Mouse (Mus musculus) midbrain, embryonic 14.5 days (tissue): ENCODE results near the gene Olfr1535. TPM values are rescaled to one million over a fixed set of nuclear protein-coding genes. Genes with fewer than 3 reads are reported as not detected.

Experiments used
- ATAC-seq: fragments of 200-750 bp; cut with Nextera tagmentation; 2 replicates; pipeline ENCODE4 v1.8.0; 2017; ENCODE audit warnings: moderate number of reproducible peaks, moderate library complexity; ENCODE audit not compliant: low FRiP score, low TSS enrichment
- DNase-seq: peaks from one replicate; pipeline ENCODE4 v3.0.0-alpha.2; 2015
- H3K27ac ChIP-seq: fragments of 300-500 bp; sonication (generic); replicated peaks from 2 replicates; pipeline ENCODE4 v1.5.1; 2014; ENCODE audit warnings: mild to moderate bottlenecking, low read depth, low read length, moderate library complexity
- H3K27me3 ChIP-seq: fragments of 300-500 bp; sonication (generic); 2 replicates; pipeline ENCODE4 v1.6.1; 2014; ENCODE audit warnings: low read length, control low read depth, mixed read lengths; ENCODE audit not compliant: control insufficient read depth, insufficient read depth
- H3K36me3 ChIP-seq: fragments of 300-500 bp; sonication (generic); 2 replicates; pipeline ENCODE4 v1.6.1; 2014; ENCODE audit warnings: low read length, control low read depth; ENCODE audit not compliant: control insufficient read depth, insufficient read depth
- H3K4me1 ChIP-seq: fragments of 300-500 bp; sonication (generic); 2 replicates; pipeline ENCODE4 v1.6.1; 2014; ENCODE audit warnings: mild to moderate bottlenecking, antibody characterized with exemption, low read length, control low read depth; ENCODE audit not compliant: control insufficient read depth, insufficient read depth
- H3K4me2 ChIP-seq: fragments of 300-500 bp; sonication (generic); 2 replicates; pipeline ENCODE4 v1.6.1; 2014; ENCODE audit warnings: mild to moderate bottlenecking, low read length, moderate library complexity
- H3K4me3 ChIP-seq: fragments of 300-500 bp; sonication (generic); replicated peaks from 2 replicates; pipeline ENCODE4 v1.5.1; 2014; ENCODE audit warnings: low read depth, low read length
- H3K9ac ChIP-seq: fragments of 300-500 bp; sonication (generic); replicated peaks from 2 replicates; pipeline ENCODE4 v1.6.1; 2014; ENCODE audit warnings: mild to moderate bottlenecking, low read length, moderate library complexity
- H3K9me3 ChIP-seq: fragments of 300-500 bp; sonication (generic); 2 replicates; pipeline ENCODE4 v1.6.1; 2016; ENCODE audit warnings: low read length, control low read depth, mixed read lengths; ENCODE audit not compliant: control insufficient read depth
- WGBS: fragments of 180-500 bp; shearing (Covaris S2); extraction: QIAGEN DNeasy Blood & Tissue Kit; methylation state at CpG from one replicate; pipeline ENCODE4 v1.1.7; 2014; 5-methylcytosine and 5-hydroxymethylcytosine counted together
- polyA plus RNA-seq: library from polyadenylated mRNA; unstranded; fragments of >200 nt; fragmentation: Nextera tagmentation; extraction: Ambion mirVana; gene quantifications from 2 replicates; pipeline ENCODE4 v1.2.1, GENCODE M21; 2014

Olfr1535 gene
- polyA plus RNA-seq = 0.05 and 0.13 TPM in 2 replicates

DNA sequence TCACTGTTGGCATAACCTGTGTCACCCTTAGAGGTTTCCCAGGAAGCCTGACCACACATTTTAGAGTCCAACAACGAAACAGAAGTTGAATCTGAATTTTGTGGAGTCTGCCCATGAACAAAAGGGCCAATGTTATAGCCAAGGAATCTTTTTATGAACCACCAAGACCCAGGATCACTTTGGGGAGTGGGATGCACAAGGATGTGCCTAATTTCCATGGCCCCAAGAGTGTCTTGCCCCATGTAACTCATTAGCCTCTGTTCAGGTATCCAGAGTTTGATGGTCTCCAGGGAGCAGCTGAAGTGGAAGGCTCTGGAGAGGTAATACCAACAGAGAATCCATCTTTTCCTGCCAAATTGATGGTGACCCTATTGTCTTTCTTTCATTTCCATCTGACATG lies at the start of gene Olfr1535:
TSS of gene Olfr1535 (minus strand) at position 101 of the 400 bp plus-strand sequence.
- no peaks in the 10 kb centered on the region for H3K9me3 ChIP-seq
- no peak for ATAC-seq
- H3K36me3 ChIP-seq = no peaks in the 10 kb centered on the region
- no peaks in the 10 kb centered on the region for H3K4me1 ChIP-seq
- H3K9ac ChIP-seq = no peak within 1 kb of the TSS
- no peak within 1 kb of the TSS for H3K27ac ChIP-seq
- no peaks in the 10 kb centered on the region for H3K27me3 ChIP-seq
- DNase-seq = no peak
- H3K4me2 ChIP-seq = no peak within 1 kb of the TSS
- H3K4me3 ChIP-seq = no peak within 1 kb of the TSS
- WGBS = 53% methylated on average over 1 of the region's 1 CpGs

DNA sequence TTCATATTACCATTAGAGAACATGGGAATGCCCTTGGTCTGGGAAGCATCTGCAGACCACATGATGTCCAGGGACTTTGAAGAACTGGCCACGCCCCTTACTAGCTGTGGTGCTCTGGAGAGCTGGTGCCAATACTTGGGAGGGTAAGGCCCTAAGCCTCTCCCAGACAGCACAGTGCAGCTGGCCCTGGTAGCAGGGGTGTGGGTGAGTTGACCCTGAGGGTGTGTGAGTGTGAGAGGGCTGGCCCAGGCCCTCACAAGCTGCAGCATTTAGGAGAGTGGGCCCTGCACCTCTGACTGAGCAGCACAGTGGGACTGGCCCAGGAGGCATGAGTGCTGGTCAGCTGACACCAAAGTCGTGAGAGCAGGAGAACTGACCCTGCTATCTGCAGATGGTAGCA lies 31.9 kb upstream of the Olfr1535 start:
- no peaks in the 10 kb centered on the region; the same call in 1 of the 2 replicates for H3K9me3 ChIP-seq
- no peaks in the 10 kb centered on the region for H3K4me1 ChIP-seq
- no peak overlapping the region for H3K27ac ChIP-seq
- H3K36me3 ChIP-seq = no peaks in the 10 kb centered on the region
- 65% methylated on average over 2 of the region's 2 CpGs for WGBS
- DNase-seq = no peak
- no peak overlapping the region for H3K4me2 ChIP-seq
- no peaks in the 10 kb centered on the region for H3K27me3 ChIP-seq
- ATAC-seq = peak; percentile 64; the same call in 1 of the 2 replicates
- H3K9ac ChIP-seq = no peak overlapping the region
- H3K4me3 ChIP-seq = no peak overlapping the region

DNA sequence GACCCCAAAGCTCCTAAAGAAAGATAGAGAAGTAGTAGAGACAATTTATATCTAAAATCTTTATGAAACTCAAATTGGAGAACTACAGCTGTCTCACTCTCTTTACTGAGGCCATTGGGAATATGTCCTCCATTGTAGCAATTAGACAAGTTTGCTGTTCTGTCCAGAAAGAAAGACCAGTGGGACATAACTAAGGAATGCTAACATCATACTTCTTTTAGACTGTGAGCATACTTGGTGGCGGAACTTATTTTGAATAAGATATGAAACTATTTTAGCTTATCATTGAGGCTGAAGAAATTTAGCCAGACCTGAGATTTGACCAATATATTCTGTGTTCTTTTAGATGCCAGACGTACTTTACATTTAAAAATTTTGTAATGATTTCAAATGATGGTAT lies 22.0 kb upstream of the Olfr1535 start, which contains the start of gene Olfr1364:
TSS of gene Olfr1364 (minus strand) at position 101 of the 400 bp plus-strand sequence.
- DNase-seq = no peak
- Histone ChIP-seq H3K27me3 (no peaks in the 10 kb centered on the region), H3K4me2 (no peak within 1 kb of the TSS), H3K36me3 (no peaks in the 10 kb centered on the region), H3K9ac (no peak within 1 kb of the TSS), H3K4me3 (no peak within 1 kb of the TSS), H3K9me3 (no peaks in the 10 kb centered on the region), H3K4me1 (no peaks in the 10 kb centered on the region), H3K27ac (no peak within 1 kb of the TSS)
- WGBS = 91% methylated on average over 2 of the region's 2 CpGs
- no peak for ATAC-seq

DNA sequence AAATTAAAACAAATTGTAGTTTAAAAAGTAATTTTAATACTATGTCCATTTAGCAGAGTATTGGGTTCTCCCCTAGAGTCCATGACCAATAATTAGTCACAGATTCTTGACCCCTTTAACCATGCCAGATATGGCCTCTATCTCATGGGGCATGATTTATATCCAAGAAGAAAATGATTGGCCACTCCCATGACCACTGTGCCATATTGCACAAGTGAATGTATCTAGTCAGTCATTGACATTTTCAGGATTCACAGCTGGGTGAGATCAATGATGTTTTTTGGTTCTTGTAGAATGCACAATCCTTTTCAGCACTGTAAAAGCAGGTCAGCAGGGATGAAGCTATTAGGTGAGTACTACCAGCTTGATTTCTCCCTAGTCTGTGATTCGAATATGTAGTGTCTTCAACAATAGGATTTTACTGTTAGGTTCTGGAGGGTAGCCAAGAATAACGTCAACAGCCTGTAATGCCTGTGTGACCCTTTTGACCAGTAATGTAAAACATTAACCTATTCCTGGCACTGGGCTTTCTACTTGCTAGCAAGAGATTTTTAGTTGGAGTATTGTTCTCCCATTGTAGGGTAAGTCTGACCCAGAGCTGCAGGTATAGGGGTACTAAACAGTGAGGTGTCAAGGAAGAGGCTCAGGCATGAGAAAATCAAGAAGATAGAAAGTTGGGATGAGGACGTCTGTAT lies 9.1 kb downstream of the Olfr1535 start:
- Histone ChIP-seq H3K9me3 (no peaks in the 10 kb centered on the region), H3K9ac (no peak overlapping the region), H3K27me3 (no peaks in the 10 kb centered on the region), H3K36me3 (no peaks in the 10 kb centered on the region), H3K4me3 (no peak overlapping the region), H3K27ac (no peak overlapping the region), H3K4me1 (no peaks in the 10 kb centered on the region), H3K4me2 (no peak overlapping the region)
- 58% methylated on average over 3 of the region's 3 CpGs for WGBS
- ATAC-seq (no peak), DNase-seq (no peak)

DNA sequence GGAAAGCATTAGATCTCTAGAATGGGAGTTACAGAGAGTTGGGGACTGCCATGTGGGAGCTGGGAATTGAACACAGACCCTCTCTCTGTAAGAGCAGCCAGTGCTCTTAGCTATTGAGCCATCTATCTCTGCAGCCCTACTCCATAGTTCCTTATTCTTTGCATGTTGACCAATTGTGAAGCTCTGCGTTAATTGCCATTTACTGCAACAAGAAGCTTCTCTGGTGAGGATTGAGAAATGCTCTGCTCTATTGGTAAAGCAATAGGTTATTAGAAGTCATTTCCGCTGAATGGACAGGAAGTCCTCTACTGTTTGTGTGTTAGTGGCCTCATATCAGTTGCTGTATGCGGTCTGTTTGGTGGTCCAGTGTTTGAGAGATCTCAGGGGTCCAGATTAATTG lies 10.2 kb downstream of the Olfr1535 start:
- H3K9ac ChIP-seq = no peak overlapping the region
- H3K4me3 ChIP-seq = no peak overlapping the region
- H3K9me3 ChIP-seq = no peaks in the 10 kb centered on the region
- H3K27ac ChIP-seq = no peak overlapping the region
- H3K36me3 ChIP-seq = no peaks in the 10 kb centered on the region
- H3K4me2 ChIP-seq = no peak overlapping the region
- ATAC-seq (no peak), DNase-seq (no peak)
- H3K4me1 ChIP-seq = no peaks in the 10 kb centered on the region
- WGBS = 95% methylated on average over 3 of the region's 3 CpGs
- no peaks in the 10 kb centered on the region for H3K27me3 ChIP-seq

DNA sequence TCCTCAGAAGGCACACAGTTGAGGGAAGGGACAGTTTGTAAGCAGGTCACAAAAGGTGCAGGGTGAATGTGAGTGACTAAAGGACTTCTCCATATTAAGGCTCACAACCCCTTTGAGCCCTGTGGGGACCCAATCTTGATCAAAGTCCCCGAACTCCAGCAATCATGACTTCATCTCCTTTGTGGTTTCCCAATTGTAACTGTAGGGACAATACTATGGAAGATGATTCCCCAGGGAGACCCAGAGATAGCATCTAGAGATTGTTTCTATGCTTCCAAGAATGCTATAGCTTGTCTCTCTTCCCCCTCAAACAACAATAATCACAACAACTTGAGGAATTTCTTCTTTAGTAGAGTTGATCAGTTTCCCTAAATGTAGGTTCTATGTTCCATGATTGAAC lies 17.0 kb downstream of the Olfr1535 start, which contains the start of gene Olfr1366:
TSS of gene Olfr1366 (minus strand) at position 101 of the 400 bp plus-strand sequence.
- no peaks in the 10 kb centered on the region for H3K4me1 ChIP-seq
- H3K36me3 ChIP-seq = no peaks in the 10 kb centered on the region
- no peak within 1 kb of the TSS for H3K27ac ChIP-seq
- no peak within 1 kb of the TSS for H3K4me2 ChIP-seq
- ATAC-seq (no peak), DNase-seq (no peak)
- H3K9ac ChIP-seq = no peak within 1 kb of the TSS
- H3K4me3 ChIP-seq = no peak within 1 kb of the TSS
- H3K27me3 ChIP-seq = no peaks in the 10 kb centered on the region
- no peaks in the 10 kb centered on the region for H3K9me3 ChIP-seq
- WGBS = 76% methylated on average over 1 of the region's 1 CpGs

DNA sequence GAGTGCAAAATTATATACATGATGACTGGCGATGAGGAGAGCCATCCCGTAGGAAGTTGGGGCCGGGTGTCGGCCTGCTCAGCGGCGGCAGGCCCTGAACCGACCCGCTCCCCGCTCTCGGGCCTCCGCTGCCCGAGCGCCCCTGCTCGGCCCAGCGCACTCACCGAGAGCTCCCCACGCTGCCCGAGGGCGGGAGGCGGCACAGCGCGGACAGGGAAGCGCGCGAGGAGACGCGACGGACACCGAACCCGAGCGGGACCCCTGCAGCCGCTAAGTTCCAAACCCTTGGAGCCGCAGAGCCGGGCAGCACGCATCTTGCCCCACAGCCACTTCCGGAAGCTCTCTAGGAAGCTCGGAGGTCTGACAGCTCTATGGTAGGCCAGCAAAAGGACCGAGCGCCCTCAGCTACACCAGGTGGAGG lies 28.9 kb downstream of the Olfr1535 start, which contains the start of gene Zkscan8:
TSS of gene Zkscan8 (minus strand) at position 340 of the 421 bp plus-strand sequence.
- peak within 1 kb of the TSS; percentile 74 for H3K4me2 ChIP-seq
- H3K9ac ChIP-seq = peak within 1 kb of the TSS; percentile 86
- H3K4me3 ChIP-seq = peak within 1 kb of the TSS; percentile 76
- H3K4me1 ChIP-seq = peaks cover 5% of the 10 kb centered on the region; the same call in 1 of the 2 replicates
- H3K36me3 ChIP-seq = peaks cover 10% of the 10 kb centered on the region
- H3K27me3 ChIP-seq = no peaks in the 10 kb centered on the region
- ATAC-seq (peak; percentile 96), DNase-seq (peak; percentile 93)
- WGBS = under 1% methylated on average over 39 of the region's 39 CpGs
- H3K9me3 ChIP-seq = no peaks in the 10 kb centered on the region
- H3K27ac ChIP-seq = peak within 1 kb of the TSS; percentile 87

DNA sequence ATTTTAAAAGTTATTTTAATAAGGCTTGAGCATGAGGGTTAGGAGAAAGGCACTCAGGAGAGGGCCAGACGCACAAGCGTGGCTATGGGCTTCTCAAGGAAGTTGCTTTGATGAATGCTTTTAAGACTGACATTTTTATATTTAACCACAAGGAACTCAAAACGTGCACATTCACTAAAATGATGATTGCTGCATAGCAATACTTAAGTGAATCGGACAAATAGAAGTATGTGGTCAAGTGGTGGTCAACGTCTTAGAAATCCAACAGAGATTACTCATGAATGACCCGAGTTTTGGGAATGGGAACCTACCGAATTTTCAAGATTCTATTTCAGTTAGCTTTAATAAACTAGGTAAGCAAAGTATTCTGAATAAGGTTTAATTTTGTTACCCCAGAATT lies 29.6 kb downstream of the Olfr1535 start:
- H3K4me2 ChIP-seq = peak overlapping the region; percentile 74
- H3K9ac ChIP-seq = no peak overlapping the region
- H3K4me1 ChIP-seq = peaks cover 5% of the 10 kb centered on the region; the same call in 1 of the 2 replicates
- H3K9me3 ChIP-seq = no peaks in the 10 kb centered on the region
- H3K27me3 ChIP-seq = no peaks in the 10 kb centered on the region
- DNase-seq = peak; percentile 4
- no peak overlapping the region for H3K27ac ChIP-seq
- ATAC-seq = no peak
- peak overlapping the region; percentile 76 for H3K4me3 ChIP-seq
- H3K36me3 ChIP-seq = peaks cover 14% of the 10 kb centered on the region
- WGBS = 53% methylated on average over 7 of the region's 7 CpGs

DNA sequence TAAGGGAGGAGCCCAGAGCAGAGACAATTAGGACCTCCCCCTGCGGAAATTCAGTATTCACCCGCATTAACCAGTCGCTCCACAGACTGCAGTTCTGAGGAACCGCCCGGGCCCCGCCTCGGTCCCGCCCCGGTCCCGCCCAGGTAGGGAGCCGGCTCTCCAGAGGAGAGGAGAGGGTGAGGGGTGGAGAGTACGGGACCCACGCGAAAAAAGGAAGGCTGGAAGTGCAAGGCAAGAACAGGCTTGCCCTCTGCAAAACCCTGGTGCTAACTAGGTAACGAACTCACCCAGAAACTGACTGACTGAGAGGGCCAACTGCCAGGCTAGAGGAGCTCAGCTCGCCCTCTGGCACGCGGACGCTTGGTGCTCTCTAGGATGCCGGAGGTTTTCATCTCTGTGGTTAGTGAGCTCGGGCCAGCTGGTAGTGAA lies 53.5 kb downstream of the Olfr1535 start:
- peak; percentile 88 for DNase-seq
- peak; percentile 95 for ATAC-seq
- WGBS = 0% methylated on average over 21 of the region's 21 CpGs

More for the DNA sequence above, 53.5 kb downstream of the Olfr1535 start:
- Histone ChIP-seq H3K4me3 (peak overlapping the region; percentile 59), H3K4me1 (no peaks in the 10 kb centered on the region; the same call in 1 of the 2 replicates), H3K9me3 (no peaks in the 10 kb centered on the region), H3K9ac (peak overlapping the region; percentile 71), H3K27ac (peak overlapping the region; percentile 81), H3K36me3 (no peaks in the 10 kb centered on the region), H3K27me3 (no peaks in the 10 kb centered on the region), H3K4me2 (peak overlapping the region; percentile 71)
